Mouse (Mus musculus) regulatory T cell (primary cell): ENCODE measurements around the gene Blzf1.

Source experiments
- in situ Hi-C: fragments of 300-600 bp; cut with MboI, MseI; formaldehyde crosslinking; loops from one replicate; pipeline ENCODE4 v1.15.1; 2025; ENCODE audit warnings: high pct_unique_total_duplicates

Blzf1 gene

DNA sequence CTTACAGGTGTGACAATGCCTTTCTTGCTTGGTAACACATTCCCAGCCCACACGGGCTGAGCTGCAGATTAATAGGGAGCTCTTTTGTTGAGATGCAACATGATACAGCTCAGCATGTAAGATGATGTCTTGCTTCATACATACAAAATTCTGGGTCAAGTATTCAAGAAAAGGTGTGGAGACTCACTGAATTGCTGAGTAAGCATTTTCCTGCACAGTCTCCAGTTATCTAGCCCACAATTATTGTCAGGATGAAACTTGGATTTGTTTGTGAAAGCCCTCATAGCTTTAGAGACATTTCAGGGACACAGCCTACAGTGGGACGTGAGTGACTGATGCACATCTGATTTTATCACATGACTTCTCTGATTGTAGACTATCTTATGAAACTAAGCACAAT is 65.8 kb downstream of the Blzf1 start:
- in situ Hi-C loops, result no loop called here
